Mouse (Mus musculus) lung, embryonic 14.5 days (tissue): ENCODE measurements at regions not wholly inside any gene's neighbourhood (a gene's known extent, or its start where the extent isn't known, plus 50 kb on each side); places are given as distances from the start of the nearest gene placed in this dataset.
A peak's percentile ranks its signal among the peaks of the same experiment; 100 is the strongest.

Source experiments
- ATAC-seq: fragments of 200-750 bp; cut with Nextera tagmentation; 2 replicates; pipeline ENCODE4 v1.8.0; 2017; ENCODE audit warnings: mild to moderate bottlenecking, moderate TSS enrichment, moderate library complexity; ENCODE audit not compliant: insufficient read depth
- DNase-seq: peaks from one replicate; pipeline ENCODE4 v3.0.0-alpha.2; 2015
- H3K27ac ChIP-seq: fragments of 300-500 bp; sonication (generic); 2 replicates; pipeline ENCODE4 v1.5.1; 2014; ENCODE audit warnings: low read depth, mild to moderate bottlenecking, moderate library complexity
- H3K27me3 ChIP-seq: fragments of 300-500 bp; sonication (generic); 2 replicates; pipeline ENCODE4 v1.6.1; 2014; ENCODE audit warnings: low read length, control low read depth; ENCODE audit not compliant: insufficient read depth
- H3K36me3 ChIP-seq: fragments of 300-500 bp; sonication (generic); 2 replicates; pipeline ENCODE4 v1.6.1; 2014; ENCODE audit warnings: control low read depth; ENCODE audit not compliant: insufficient read depth
- H3K4me1 ChIP-seq: fragments of 300-500 bp; sonication (generic); 2 replicates; pipeline ENCODE4 v1.6.1; 2014; ENCODE audit warnings: antibody characterized with exemption, control low read depth; ENCODE audit not compliant: insufficient read depth
- H3K4me2 ChIP-seq: fragments of 300-500 bp; sonication (generic); 2 replicates; pipeline ENCODE4 v1.6.1; 2014; ENCODE audit warnings: mild to moderate bottlenecking
- H3K4me3 ChIP-seq: fragments of 300-500 bp; sonication (generic); 2 replicates; pipeline ENCODE4 v1.5.1; 2014; ENCODE audit warnings: low read depth, low read length
- H3K9ac ChIP-seq: fragments of 300-500 bp; sonication (generic); 2 replicates; pipeline ENCODE4 v1.6.1; 2014
- H3K9me3 ChIP-seq: fragments of 300-500 bp; sonication (generic); 2 replicates; pipeline ENCODE4 v1.6.1; 2016; ENCODE audit warnings: low read depth, low read length, control low read depth
- CTCF ChIP-seq: IDR thresholded peaks from 2 replicates; pipeline ENCODE4 v1.5.1; 2016; ENCODE audit warnings: antibody characterized with exemption, low read depth
- WGBS: fragments of 180-500 bp; shearing (Covaris S2); extraction: QIAGEN DNeasy Blood & Tissue Kit; methylation state at CpG from one replicate; pipeline ENCODE4 v1.1.7; 2014; 5-methylcytosine and 5-hydroxymethylcytosine counted together

- DNase-seq (no peak), ATAC-seq (no peak)
- H3K27ac ChIP-seq, result no peak overlapping the region
- no peak for TF ChIP-seq CTCF
- no peak overlapping the region for H3K4me3 ChIP-seq
- H3K4me2 ChIP-seq, result no peak overlapping the region
- H3K27me3 ChIP-seq, result no peaks in the 10 kb centered on the region
- no peak overlapping the region for H3K9ac ChIP-seq
- H3K4me1 ChIP-seq, result no peaks in the 10 kb centered on the region
- H3K36me3 ChIP-seq, result no peaks in the 10 kb centered on the region
- 77% methylated on average over 2 of the region's 2 CpGs for WGBS
- no peaks in the 10 kb centered on the region for H3K9me3 ChIP-seq
Measured at GRCm38 (mm10) chr13:86657051-86657450, 610.3 kb upstream of the Cox7c start.

- peak; percentile 3 for DNase-seq
- 76% methylated on average over 1 of the region's 1 CpGs for WGBS
- H3K27me3 ChIP-seq, result no peaks in the 10 kb centered on the region
- no peak overlapping the region for H3K9ac ChIP-seq
- no peak for ATAC-seq
- no peak for TF ChIP-seq CTCF
- no peaks in the 10 kb centered on the region for H3K36me3 ChIP-seq
- H3K4me2 ChIP-seq, result no peak overlapping the region
- H3K9me3 ChIP-seq, result no peaks in the 10 kb centered on the region
- H3K4me1 ChIP-seq, result no peaks in the 10 kb centered on the region
- H3K4me3 ChIP-seq, result no peak overlapping the region
- H3K27ac ChIP-seq, result no peak overlapping the region
Measured at GRCm38 (mm10) chr13:86621761-86622160, 575.1 kb upstream of the Cox7c start.

- no peaks in the 10 kb centered on the region for H3K36me3 ChIP-seq
- no peak for ATAC-seq
- no peak for TF ChIP-seq CTCF
- H3K9ac ChIP-seq, result no peak overlapping the region
- H3K4me1 ChIP-seq, result no peaks in the 10 kb centered on the region
- no peaks in the 10 kb centered on the region for H3K9me3 ChIP-seq
- no peak overlapping the region for H3K27ac ChIP-seq
- no peaks in the 10 kb centered on the region for H3K27me3 ChIP-seq
- DNase-seq, result no peak
- no peak overlapping the region for H3K4me3 ChIP-seq
- H3K4me2 ChIP-seq, result no peak overlapping the region
Measured at GRCm38 (mm10) chr13:86602015-86602414, 555.3 kb upstream of the Cox7c start.

DNA sequence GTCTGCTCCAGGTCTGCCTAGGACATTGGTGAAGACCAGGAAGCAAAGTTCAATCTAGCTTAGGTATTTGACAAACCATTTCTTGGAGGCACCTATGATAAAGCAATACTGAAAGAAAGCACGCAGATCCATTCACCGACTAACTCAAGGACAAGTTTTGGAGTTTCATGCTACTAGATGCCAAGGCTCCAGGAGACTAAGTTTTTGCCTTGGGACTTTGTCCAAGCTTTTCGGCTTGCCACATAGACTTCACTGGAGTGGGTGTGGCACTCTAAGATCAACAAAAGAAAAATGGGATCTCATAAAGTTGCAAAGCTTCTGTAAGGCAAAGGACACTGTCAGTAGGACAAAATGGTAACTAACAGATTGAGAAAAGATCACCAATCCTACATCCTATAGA, 548.4 kb upstream of the Cox7c start:
- Histone ChIP-seq H3K4me2 (no peak overlapping the region), H3K27ac (no peak overlapping the region), H3K4me3 (no peak overlapping the region), H3K27me3 (no peaks in the 10 kb centered on the region), H3K36me3 (no peaks in the 10 kb centered on the region), H3K9ac (no peak overlapping the region), H3K9me3 (no peaks in the 10 kb centered on the region), H3K4me1 (no peaks in the 10 kb centered on the region)
- no peak for TF ChIP-seq CTCF
- ATAC-seq, result no peak
- no peak for DNase-seq
- 96% methylated on average over 3 of the region's 3 CpGs for WGBS

GRCm38 (mm10) chr13:86571901-86572300, 525.2 kb upstream of the Cox7c start:
- ATAC-seq (no peak), DNase-seq (no peak)
- Histone ChIP-seq H3K4me3 (no peak overlapping the region), H3K9ac (no peak overlapping the region), H3K36me3 (no peaks in the 10 kb centered on the region), H3K27ac (no peak overlapping the region), H3K9me3 (no peaks in the 10 kb centered on the region), H3K4me1 (no peaks in the 10 kb centered on the region), H3K27me3 (no peaks in the 10 kb centered on the region), H3K4me2 (no peak overlapping the region)
- TF ChIP-seq CTCF, result no peak
- WGBS, result 59% methylated on average over 1 of the region's 1 CpGs

GRCm38 (mm10) chr13:86555596-86555995, 508.9 kb upstream of the Cox7c start:
- Histone ChIP-seq H3K4me3 (no peak overlapping the region), H3K27ac (no peak overlapping the region), H3K27me3 (no peaks in the 10 kb centered on the region), H3K9me3 (no peaks in the 10 kb centered on the region), H3K36me3 (no peaks in the 10 kb centered on the region), H3K9ac (no peak overlapping the region), H3K4me2 (no peak overlapping the region), H3K4me1 (no peaks in the 10 kb centered on the region)
- DNase-seq, result no peak
- TF ChIP-seq CTCF, result no peak
- 69% methylated on average over 2 of the region's 2 CpGs for WGBS
- ATAC-seq, result no peak
